Mouse (Mus musculus): ENCODE data around the gene Dnajb13. TPM values are rescaled to one million over a fixed set of nuclear protein-coding genes. Genes with fewer than 3 reads are reported as not detected.

Gene Dnajb13
- polyA plus RNA-seq, 1 experiment from 2014 or later, result 1.6 TPM

DNA sequence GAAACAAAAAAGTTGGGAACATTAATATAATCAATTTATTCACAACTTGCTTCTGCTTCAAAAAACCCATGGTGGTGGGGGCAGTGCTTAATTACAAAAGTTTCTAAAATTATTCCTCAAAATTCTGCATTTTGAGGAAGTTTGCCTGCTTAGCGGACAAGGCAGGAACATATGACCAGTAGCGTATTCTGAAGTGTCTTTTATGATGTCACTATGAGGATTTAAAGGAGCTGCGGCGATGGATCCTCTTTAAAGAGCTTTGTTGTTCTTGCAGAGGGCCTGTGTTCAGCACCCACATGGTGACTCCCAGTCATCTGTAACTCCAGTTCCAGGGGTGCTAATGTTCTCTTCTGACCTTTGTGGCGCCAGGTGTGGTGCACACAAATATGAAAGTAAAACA lies 16.0 kb upstream of the Dnajb13 start:
- ATAC-seq (replicated peaks; ENCODE audit: low FRiP score) (no peak), DNase-seq (ENCODE audit: low spot score) (no peak)
- WGBS, result 89% methylated on average over 5 of the region's 5 CpGs
- no peaks in the 10 kb centered on the region for H3K36me3 ChIP-seq (ENCODE audit: control insufficient read depth, insufficient read depth, low read length)
- H3K27ac ChIP-seq (ENCODE audit: low read depth, low read length), result no peak overlapping the region
- H3K4me1 ChIP-seq (replicated peaks; ENCODE audit: control insufficient read depth, insufficient read depth, low read length), result peaks cover 8% of the 10 kb centered on the region
- no peaks in the 10 kb centered on the region for H3K9me3 ChIP-seq (ENCODE audit: control insufficient read depth, low read length)
- no peak overlapping the region for H3K4me3 ChIP-seq (ENCODE audit: low read depth, low read length)
- no peaks in the 10 kb centered on the region for H3K27me3 ChIP-seq (replicated peaks; ENCODE audit: control insufficient read depth, insufficient read depth, low read length)
- no peak overlapping the region for H3K9ac ChIP-seq (ENCODE audit: low read depth, low read length)
- no peak overlapping the region for H3K4me2 ChIP-seq

DNA sequence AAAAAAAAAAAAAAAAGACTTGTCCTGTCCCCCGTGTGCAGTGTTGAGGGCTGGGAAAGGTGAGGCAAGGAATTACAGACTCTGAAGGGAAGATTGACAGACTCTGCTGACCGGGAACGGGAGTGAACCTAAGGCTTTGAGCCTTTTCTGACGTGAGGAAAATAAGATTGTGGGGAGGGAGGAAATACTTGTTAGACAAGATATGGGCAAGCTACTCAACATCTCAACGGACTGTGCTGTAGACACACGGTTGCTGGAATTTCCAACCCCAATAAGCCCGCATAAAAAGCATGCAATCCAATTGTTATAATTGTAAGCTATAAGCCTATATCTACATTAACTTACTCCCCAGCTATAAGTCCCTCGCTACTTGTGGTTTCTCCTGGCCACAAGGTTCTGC lies 9.9 kb upstream of the Dnajb13 start:
- 51% methylated on average over 8 of the region's 8 CpGs for WGBS
- H3K27me3 ChIP-seq (replicated peaks; ENCODE audit: control insufficient read depth, insufficient read depth, low read length), result no peaks in the 10 kb centered on the region
- no peak for DNase-seq (ENCODE audit: low spot score)

DNA sequence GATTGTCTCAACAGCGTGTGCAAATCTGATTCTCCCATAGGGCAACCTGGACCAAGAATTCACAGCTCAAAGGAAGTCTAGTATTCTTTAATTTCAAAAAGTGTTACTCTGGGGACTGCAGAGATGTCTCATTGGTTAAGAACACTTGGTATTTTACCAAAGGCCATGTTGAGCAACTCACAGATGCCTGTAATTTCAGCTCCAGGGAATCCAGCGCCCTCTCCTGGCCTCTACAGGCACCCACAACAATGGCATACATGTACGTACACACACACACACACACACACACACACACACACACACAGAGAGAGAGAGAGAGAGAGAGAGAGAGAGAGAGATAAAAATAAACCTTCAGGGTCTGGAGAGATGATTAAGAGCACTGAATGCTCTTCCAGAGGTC lies 7.5 kb upstream of the Dnajb13 start:
- Histone ChIP-seq H3K9me3 (ENCODE audit: control insufficient read depth, low read length) (no peaks in the 10 kb centered on the region), H3K4me2 (no peak overlapping the region), H3K27ac (ENCODE audit: low read depth, low read length) (no peak overlapping the region), H3K27me3 (replicated peaks; ENCODE audit: control insufficient read depth, insufficient read depth, low read length) (no peaks in the 10 kb centered on the region), H3K36me3 (ENCODE audit: control insufficient read depth, insufficient read depth, low read length) (no peaks in the 10 kb centered on the region), H3K4me3 (ENCODE audit: low read depth, low read length) (no peak overlapping the region), H3K9ac (ENCODE audit: low read depth, low read length) (no peak overlapping the region), H3K4me1 (replicated peaks; ENCODE audit: control insufficient read depth, insufficient read depth, low read length) (no peaks in the 10 kb centered on the region)
- WGBS, result 73% methylated on average over 3 of the region's 3 CpGs
- DNase-seq (ENCODE audit: low spot score) (no peak), ATAC-seq (replicated peaks; ENCODE audit: low FRiP score) (no peak)

More for the DNA sequence above, 9.9 kb upstream of the Dnajb13 start:
- Histone ChIP-seq H3K4me3 (ENCODE audit: low read depth, low read length) (no peak overlapping the region), H3K9me3 (ENCODE audit: control insufficient read depth, low read length) (no peaks in the 10 kb centered on the region), H3K9ac (ENCODE audit: low read depth, low read length) (no peak overlapping the region), H3K4me2 (no peak overlapping the region), H3K4me1 (replicated peaks; ENCODE audit: control insufficient read depth, insufficient read depth, low read length) (no peaks in the 10 kb centered on the region), H3K27ac (ENCODE audit: low read depth, low read length) (no peak overlapping the region), H3K36me3 (ENCODE audit: control insufficient read depth, insufficient read depth, low read length) (no peaks in the 10 kb centered on the region)
- no peak for ATAC-seq (replicated peaks; ENCODE audit: low FRiP score)

DNA sequence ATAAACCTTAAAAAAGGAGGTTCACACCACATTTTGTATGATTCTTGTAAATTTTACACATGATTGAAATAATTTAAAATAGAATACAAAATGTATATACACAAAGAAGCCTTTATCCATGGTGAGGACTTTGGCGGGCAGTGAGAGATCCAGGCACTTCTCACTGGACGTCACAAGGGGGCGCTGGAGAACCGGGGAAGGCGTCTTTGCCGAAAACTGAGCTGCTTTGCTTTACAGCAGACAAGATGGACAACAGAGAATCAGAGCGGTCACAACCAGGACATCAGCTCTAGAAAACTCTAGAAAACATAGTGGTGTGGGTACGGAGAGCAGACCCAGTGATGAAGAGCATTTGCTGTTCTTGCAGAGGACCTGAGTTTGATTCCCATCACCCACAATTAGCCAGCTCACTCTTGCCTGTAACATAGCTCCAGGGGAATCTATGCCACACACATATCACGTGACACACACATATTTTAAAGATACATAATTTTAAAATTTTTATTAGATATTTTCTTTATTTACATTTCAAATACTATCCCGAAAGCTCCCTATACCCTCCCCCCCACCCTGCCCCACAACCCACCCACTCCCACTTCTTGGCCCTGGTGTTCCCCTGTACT lies 6.0 kb upstream of the Dnajb13 start:
- Histone ChIP-seq H3K27me3 (replicated peaks; ENCODE audit: control insufficient read depth, insufficient read depth, low read length) (no peaks in the 10 kb centered on the region), H3K9ac (ENCODE audit: low read depth, low read length) (no peak overlapping the region), H3K4me2 (no peak overlapping the region), H3K36me3 (ENCODE audit: control insufficient read depth, insufficient read depth, low read length) (no peaks in the 10 kb centered on the region), H3K27ac (ENCODE audit: low read depth, low read length) (no peak overlapping the region), H3K4me3 (ENCODE audit: low read depth, low read length) (no peak overlapping the region), H3K4me1 (replicated peaks; ENCODE audit: control insufficient read depth, insufficient read depth, low read length) (no peaks in the 10 kb centered on the region), H3K9me3 (ENCODE audit: control insufficient read depth, low read length) (no peaks in the 10 kb centered on the region)
- DNase-seq (ENCODE audit: low spot score) (peak; percentile 82), ATAC-seq (replicated peaks; ENCODE audit: low FRiP score) (peak; percentile 57)
- 21% methylated on average over 10 of the region's 10 CpGs for WGBS

DNA sequence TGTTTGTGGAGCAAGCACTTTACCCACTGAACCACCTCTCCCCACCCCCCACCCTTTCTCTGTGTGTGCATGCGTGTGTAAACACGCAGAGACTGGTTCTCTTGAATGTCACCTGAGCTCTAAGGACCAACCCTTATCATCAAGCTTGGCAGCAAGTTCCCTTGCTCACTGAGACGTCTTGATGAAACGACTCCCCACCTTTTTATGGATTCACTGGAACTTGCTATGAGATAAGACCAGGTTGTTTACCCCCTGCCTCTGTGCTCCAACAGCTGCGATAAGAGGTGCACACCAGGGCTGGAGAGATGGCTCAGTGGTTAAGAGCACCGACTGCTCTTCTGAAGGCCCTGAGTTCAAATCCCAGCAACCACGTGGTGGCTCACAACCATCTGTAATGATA lies 5.4 kb upstream of the Dnajb13 start:
- H3K27ac ChIP-seq (ENCODE audit: low read depth, low read length), result no peak overlapping the region
- no peak overlapping the region for H3K4me2 ChIP-seq
- no peaks in the 10 kb centered on the region for H3K27me3 ChIP-seq (replicated peaks; ENCODE audit: control insufficient read depth, insufficient read depth, low read length)
- no peak overlapping the region for H3K9ac ChIP-seq (ENCODE audit: low read depth, low read length)
- WGBS, result 52% methylated on average over 7 of the region's 7 CpGs
- DNase-seq (ENCODE audit: low spot score) (no peak), ATAC-seq (replicated peaks; ENCODE audit: low FRiP score) (no peak)
- H3K36me3 ChIP-seq (ENCODE audit: control insufficient read depth, insufficient read depth, low read length), result no peaks in the 10 kb centered on the region
- no peaks in the 10 kb centered on the region for H3K4me1 ChIP-seq (replicated peaks; ENCODE audit: control insufficient read depth, insufficient read depth, low read length)
- H3K4me3 ChIP-seq (ENCODE audit: low read depth, low read length), result no peak overlapping the region
- no peaks in the 10 kb centered on the region for H3K9me3 ChIP-seq (ENCODE audit: control insufficient read depth, low read length)

DNA sequence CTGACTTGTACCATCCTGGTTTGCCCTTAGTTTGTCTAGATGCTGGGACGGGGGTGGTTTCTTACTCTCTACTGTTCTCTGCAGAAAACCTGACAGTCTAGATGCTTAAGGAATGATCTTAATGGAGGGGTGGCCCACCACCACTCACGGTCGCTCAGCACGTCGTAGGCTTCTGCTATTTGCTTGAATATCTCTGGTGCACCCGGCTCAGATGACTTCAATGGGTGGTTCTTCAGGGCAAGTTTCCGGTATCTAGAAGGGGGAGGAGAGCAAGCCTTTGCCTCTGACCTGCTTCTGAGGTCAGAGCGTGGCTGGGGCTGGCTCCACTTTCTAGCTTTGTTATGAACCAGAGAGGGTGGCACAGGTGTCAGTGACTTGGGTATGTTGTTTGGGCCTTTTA lies 3.2 kb downstream of the Dnajb13 start:
- no peaks in the 10 kb centered on the region for H3K36me3 ChIP-seq (ENCODE audit: control insufficient read depth, insufficient read depth, low read length)
- no peak overlapping the region for H3K27ac ChIP-seq (ENCODE audit: low read depth, low read length)
- H3K4me2 ChIP-seq, result no peak overlapping the region
- H3K4me1 ChIP-seq (replicated peaks; ENCODE audit: control insufficient read depth, insufficient read depth, low read length), result no peaks in the 10 kb centered on the region
- no peak for ATAC-seq (replicated peaks; ENCODE audit: low FRiP score)
- H3K27me3 ChIP-seq (replicated peaks; ENCODE audit: control insufficient read depth, insufficient read depth, low read length), result no peaks in the 10 kb centered on the region
- 57% methylated on average over 8 of the region's 8 CpGs for WGBS
- no peak overlapping the region for H3K9ac ChIP-seq (ENCODE audit: low read depth, low read length)
- H3K4me3 ChIP-seq (ENCODE audit: low read depth, low read length), result no peak overlapping the region
- H3K9me3 ChIP-seq (ENCODE audit: control insufficient read depth, low read length), result no peaks in the 10 kb centered on the region
- DNase-seq (ENCODE audit: low spot score), result no peak

DNA sequence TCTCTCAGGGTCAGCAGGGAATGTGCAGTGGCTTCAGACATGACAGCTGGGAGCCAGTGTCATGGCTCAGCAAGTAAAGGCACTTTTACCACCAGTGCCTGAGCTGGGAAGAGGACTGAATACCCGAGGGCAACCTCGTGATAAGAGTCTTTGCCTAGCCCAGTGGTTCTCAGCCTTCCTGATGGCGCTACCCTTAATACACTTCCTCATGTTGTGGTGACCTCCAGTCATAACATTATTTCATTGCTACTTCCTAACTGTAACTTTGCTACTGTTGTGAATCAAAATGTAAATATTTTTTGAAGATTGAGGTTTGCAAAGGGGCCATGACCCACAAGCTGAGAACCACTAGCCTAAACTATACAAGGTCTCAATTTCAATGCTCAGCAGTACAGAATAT lies 6.1 kb downstream of the Dnajb13 start:
- H3K4me2 ChIP-seq, result no peak overlapping the region
- H3K4me3 ChIP-seq (ENCODE audit: low read depth, low read length), result no peak overlapping the region
- no peak overlapping the region for H3K9ac ChIP-seq (ENCODE audit: low read depth, low read length)
- WGBS, result 48% methylated on average over 3 of the region's 3 CpGs
- no peak for ATAC-seq (replicated peaks; ENCODE audit: low FRiP score)
- DNase-seq (ENCODE audit: low spot score), result no peak
- H3K4me1 ChIP-seq (replicated peaks; ENCODE audit: control insufficient read depth, insufficient read depth, low read length), result no peaks in the 10 kb centered on the region
- no peaks in the 10 kb centered on the region for H3K36me3 ChIP-seq (ENCODE audit: control insufficient read depth, insufficient read depth, low read length)
- H3K9me3 ChIP-seq (ENCODE audit: control insufficient read depth, low read length), result no peaks in the 10 kb centered on the region
- H3K27me3 ChIP-seq (replicated peaks; ENCODE audit: control insufficient read depth, insufficient read depth, low read length), result no peaks in the 10 kb centered on the region
- no peak overlapping the region for H3K27ac ChIP-seq (ENCODE audit: low read depth, low read length)

DNA sequence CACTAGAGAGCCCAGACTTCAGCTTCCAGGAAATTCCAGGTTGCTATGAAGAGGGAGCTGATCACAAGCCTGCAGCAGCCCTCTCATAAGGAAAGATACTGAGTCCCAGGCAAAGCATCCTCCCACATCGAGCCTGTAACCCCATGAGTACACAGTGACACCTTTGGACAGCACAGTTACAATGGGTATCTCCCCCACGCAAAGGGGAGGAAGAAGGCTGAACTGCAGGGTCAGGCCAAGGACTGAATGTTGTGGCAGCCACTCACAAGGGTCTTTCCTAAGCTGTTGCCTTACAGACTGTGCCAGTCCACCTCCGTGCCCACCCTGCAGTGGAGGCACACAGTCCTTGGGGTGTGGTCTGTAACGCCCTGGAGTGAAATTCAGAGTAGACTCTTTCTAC lies 8.3 kb downstream of the Dnajb13 start:
- ATAC-seq (replicated peaks; ENCODE audit: low FRiP score) (no peak), DNase-seq (ENCODE audit: low spot score) (no peak)
- H3K9ac ChIP-seq (ENCODE audit: low read depth, low read length), result no peak overlapping the region
- no peak overlapping the region for H3K4me3 ChIP-seq (ENCODE audit: low read depth, low read length)
- 73% methylated on average over 4 of the region's 4 CpGs for WGBS
- no peaks in the 10 kb centered on the region for H3K36me3 ChIP-seq (ENCODE audit: control insufficient read depth, insufficient read depth, low read length)
- H3K9me3 ChIP-seq (ENCODE audit: control insufficient read depth, low read length), result no peaks in the 10 kb centered on the region
- H3K4me2 ChIP-seq, result no peak overlapping the region
- H3K27me3 ChIP-seq (replicated peaks; ENCODE audit: control insufficient read depth, insufficient read depth, low read length), result no peaks in the 10 kb centered on the region
- H3K4me1 ChIP-seq (replicated peaks; ENCODE audit: control insufficient read depth, insufficient read depth, low read length), result peaks cover 8% of the 10 kb centered on the region
- no peak overlapping the region for H3K27ac ChIP-seq (ENCODE audit: low read depth, low read length)

DNA sequence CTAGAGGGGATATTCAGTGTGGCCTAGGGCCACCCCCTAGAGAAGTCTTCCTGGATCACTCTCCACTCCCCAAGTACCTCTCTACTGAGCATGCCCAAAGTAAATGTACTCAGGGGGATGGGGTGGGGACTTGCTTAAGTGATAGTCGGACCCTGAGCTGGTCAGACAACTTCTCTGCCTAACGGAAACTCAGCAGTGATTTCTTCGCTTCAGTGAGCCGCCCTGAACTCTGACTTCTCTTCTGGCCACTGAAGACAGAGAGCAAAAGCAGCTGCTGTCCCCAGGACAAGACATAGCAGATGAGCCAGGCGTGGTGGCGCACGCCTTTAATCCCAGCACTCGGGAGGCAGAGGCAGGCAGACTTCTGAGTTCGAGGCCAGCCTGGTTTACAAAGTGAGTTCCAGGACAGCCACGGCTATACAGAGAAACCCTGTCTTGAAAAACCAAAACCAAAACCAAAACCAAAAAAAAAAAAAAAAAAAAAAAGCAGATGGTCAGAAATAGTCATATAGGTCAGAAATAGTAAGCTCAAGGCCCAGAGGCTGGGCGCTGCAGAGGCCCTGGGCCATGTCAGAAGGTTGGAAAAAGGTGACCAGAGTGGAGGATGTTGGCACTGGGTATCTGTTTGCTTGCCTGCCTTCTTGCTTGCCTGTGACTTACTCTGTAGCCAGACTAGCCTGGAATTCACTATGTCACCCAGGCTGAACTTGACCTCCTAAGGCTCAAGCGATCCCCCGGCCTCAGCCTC lies 9.8 kb downstream of the Dnajb13 start:
- no peaks in the 10 kb centered on the region for H3K27me3 ChIP-seq (replicated peaks; ENCODE audit: control insufficient read depth, insufficient read depth, low read length)
- H3K9me3 ChIP-seq (ENCODE audit: control insufficient read depth, low read length), result no peaks in the 10 kb centered on the region
- ATAC-seq (replicated peaks; ENCODE audit: low FRiP score), result no peak
- peaks cover 1% of the 10 kb centered on the region; the same call in 1 of the 2 replicates for H3K36me3 ChIP-seq (ENCODE audit: control insufficient read depth, insufficient read depth, low read length)
- H3K4me2 ChIP-seq, result no peak overlapping the region
- WGBS, result 79% methylated on average over 13 of the region's 13 CpGs
- peaks cover 13% of the 10 kb centered on the region for H3K4me1 ChIP-seq (replicated peaks; ENCODE audit: control insufficient read depth, insufficient read depth, low read length)
- DNase-seq (ENCODE audit: low spot score), result no peak
- H3K27ac ChIP-seq (ENCODE audit: low read depth, low read length), result no peak overlapping the region
- no peak overlapping the region for H3K9ac ChIP-seq (ENCODE audit: low read depth, low read length)
- H3K4me3 ChIP-seq (ENCODE audit: low read depth, low read length), result no peak overlapping the region

Data from liver, embryonic 11.5 days (tissue).